Mouse (Mus musculus) testis, adult 2 months (tissue): Measurements from ENCODE around the gene Sez6l. TPM values are rescaled to one million over a fixed set of nuclear protein-coding genes. Genes with fewer than 3 reads are reported as not detected.
A peak's percentile ranks its signal among the peaks of the same experiment; 100 is the strongest.

Experiments
- H3K27ac ChIP-seq: fragments of 200-500 bp; 2 replicates; pipeline ENCODE4 v1.5.1; 2012; ENCODE audit warnings: low read depth, low read length; ENCODE audit not compliant: control insufficient read depth, insufficient read depth
- H3K27me3 ChIP-seq: fragments of 200-500 bp; 2 replicates; pipeline ENCODE4 v1.6.1; 2012; ENCODE audit warnings: mild to moderate bottlenecking, low read length, moderate library complexity; ENCODE audit not compliant: control insufficient read depth, insufficient read depth
- H3K36me3 ChIP-seq: fragments of 200-500 bp; 2 replicates; pipeline ENCODE4 v1.6.1; 2012; ENCODE audit warnings: mild to moderate bottlenecking, low read length; ENCODE audit not compliant: control insufficient read depth, insufficient read depth
- H3K4me1 ChIP-seq: fragments of 200-500 bp; 2 replicates; pipeline ENCODE4 v1.6.1; 2012; ENCODE audit warnings: low read length; ENCODE audit not compliant: control insufficient read depth, insufficient read depth
- H3K4me3 ChIP-seq: fragments of 200-500 bp; 2 replicates; pipeline ENCODE4 v1.5.1; 2012; ENCODE audit warnings: low read depth, mild to moderate bottlenecking, low read length, moderate library complexity, mixed read lengths; ENCODE audit not compliant: control insufficient read depth
- CTCF ChIP-seq: fragments of 200-500 bp; IDR thresholded peaks from 2 replicates; pipeline ENCODE4 v1.5.1; 2012; ENCODE audit warnings: low read depth, mild to moderate bottlenecking, inconsistent platforms, low read length, moderate library complexity; ENCODE audit not compliant: control insufficient read depth, insufficient read depth, insufficient replicate concordance
- POLR2A ChIP-seq: fragments of 200-500 bp; IDR thresholded peaks from 2 replicates; pipeline ENCODE4 v1.6.1; 2012; ENCODE audit warnings: low read depth, mild to moderate bottlenecking, inconsistent platforms, low read length, moderate library complexity; ENCODE audit not compliant: control insufficient read depth
- polyA plus RNA-seq: library from polyadenylated mRNA; depleted of rRNA; stranded (reverse); fragments of >200 nt; gene quantifications from 2 replicates; pipeline ENCODE4 v1.2.3, GENCODE M21; 2012

Sez6l gene
- polyA plus RNA-seq, 1 experiment, result 6.9 TPM

DNA sequence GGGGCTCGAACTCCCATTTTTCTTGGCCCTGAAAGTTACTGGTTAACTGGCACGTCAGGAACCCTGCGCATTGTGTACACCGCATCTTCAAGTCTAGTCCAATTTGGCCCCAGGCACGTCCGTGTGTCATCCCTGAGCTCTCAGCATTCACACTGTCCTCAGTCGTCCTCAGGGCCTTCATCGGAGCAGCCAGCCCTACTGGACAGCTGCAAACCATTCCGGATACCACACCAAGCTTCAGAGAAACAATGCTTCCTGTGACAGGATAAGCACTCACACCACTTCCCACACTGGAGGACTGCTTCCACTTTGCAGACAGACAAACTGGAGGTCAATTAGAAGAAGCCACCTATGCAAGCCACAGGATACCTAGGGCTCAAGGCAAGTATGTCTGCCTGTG lies 123.9 kb downstream of the Sez6l start:
- no peaks in the 10 kb centered on the region for H3K27me3 ChIP-seq
- peaks cover 9% of the 10 kb centered on the region for H3K4me1 ChIP-seq
- TF ChIP-seq POLR2A (no peak), CTCF (no peak)
- no peaks in the 10 kb centered on the region for H3K36me3 ChIP-seq
- no peak overlapping the region for H3K27ac ChIP-seq
- H3K4me3 ChIP-seq, result no peak overlapping the region

DNA sequence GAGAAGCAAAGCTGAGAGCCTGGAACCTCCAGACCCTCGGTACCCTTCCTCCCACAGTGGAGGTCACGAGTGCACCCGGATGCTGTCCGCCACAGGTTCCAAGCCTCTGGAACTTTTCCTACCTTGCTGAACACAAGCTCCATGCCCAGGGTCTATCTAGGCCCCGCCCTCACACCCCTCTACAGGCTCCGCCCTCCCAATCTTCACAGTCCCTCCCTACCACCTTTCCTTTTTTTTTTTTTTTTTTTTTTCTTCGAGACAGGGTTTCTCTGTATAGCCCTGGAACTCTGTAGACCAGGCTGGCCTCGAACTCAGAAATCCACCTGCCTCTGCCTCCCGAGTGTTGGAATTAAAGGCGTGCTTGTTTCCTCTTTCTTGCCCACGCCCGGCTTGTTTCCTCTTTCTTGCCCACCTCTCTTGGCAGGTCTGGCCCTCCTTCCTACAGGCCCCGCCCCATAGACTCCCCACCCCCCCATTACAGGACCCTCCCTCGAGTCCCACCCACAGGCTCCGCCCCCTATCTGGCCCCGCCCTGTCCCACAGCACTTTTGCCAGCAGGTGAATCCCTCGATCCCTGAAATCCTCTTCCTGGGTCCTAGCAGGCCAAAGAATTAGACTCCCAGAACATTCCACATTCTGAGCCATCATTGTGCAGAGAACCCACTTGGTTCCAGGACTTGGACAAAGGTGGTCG lies 128.1 kb downstream of the Sez6l start, which contains the start of gene Gm6588:
Gm6588 (plus strand) TSS at position 680 of the 694 bp plus-strand sequence.
- Histone ChIP-seq H3K4me1 (peaks cover 9% of the 10 kb centered on the region), H3K4me3 (peak within 1 kb of the TSS; percentile 80), H3K36me3 (no peaks in the 10 kb centered on the region), H3K27ac (no peak within 1 kb of the TSS), H3K27me3 (no peaks in the 10 kb centered on the region)
- TF ChIP-seq CTCF (no peak), POLR2A (no peak)

DNA sequence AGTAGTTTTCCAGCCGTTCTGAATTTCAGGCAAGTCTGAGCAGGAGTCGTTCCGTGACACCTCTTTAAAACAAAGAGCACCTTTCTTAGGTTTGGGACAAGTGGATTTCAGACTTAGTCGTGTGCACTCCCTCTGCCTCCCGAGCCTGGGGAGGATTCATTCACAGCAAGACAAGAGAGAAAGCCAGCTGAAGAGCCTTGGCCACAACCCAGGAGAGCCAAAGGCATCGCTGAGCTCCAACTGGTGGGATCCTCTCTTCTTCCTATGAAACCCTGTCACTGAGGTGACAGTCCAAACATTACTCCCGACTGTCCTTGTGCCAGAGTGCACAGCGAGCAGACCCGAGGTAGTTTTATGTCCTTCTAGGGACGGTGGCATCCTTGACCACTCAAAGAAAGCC lies 138.4 kb downstream of the Sez6l start:
- no peaks in the 10 kb centered on the region for H3K27me3 ChIP-seq
- H3K4me3 ChIP-seq, result no peak overlapping the region
- no peaks in the 10 kb centered on the region for H3K36me3 ChIP-seq
- TF ChIP-seq CTCF (no peak), POLR2A (no peak)
- H3K27ac ChIP-seq, result no peak overlapping the region
- no peaks in the 10 kb centered on the region for H3K4me1 ChIP-seq

DNA sequence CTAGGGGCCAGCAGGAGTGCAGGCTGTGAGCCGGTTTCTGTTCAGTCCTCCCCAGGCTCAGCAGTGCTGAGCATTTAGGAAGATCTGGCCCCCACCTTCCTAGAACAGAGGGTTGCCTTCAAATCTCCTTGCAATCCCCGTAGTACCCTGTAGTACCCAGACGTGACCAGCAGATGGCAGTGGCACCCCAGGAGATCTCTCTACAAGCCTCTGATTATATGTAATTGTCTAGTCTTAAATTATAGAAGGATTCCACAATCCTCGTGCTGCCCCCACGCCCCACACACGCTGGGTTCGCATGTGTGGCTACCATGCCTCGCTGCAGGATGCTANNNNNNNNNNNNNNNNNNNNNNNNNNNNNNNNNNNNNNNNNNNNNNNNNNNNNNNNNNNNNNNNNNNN lies 144.0 kb downstream of the Sez6l start:
- H3K4me3 ChIP-seq, result no peak overlapping the region
- TF ChIP-seq POLR2A (no peak), CTCF (peak; percentile 61; the same call in 1 of the 2 replicates)
- H3K27me3 ChIP-seq, result no peaks in the 10 kb centered on the region; the same call in 1 of the 2 replicates
- H3K4me1 ChIP-seq, result peaks cover 4% of the 10 kb centered on the region; the same call in 1 of the 2 replicates
- no peak overlapping the region for H3K27ac ChIP-seq
- no peaks in the 10 kb centered on the region for H3K36me3 ChIP-seq

DNA sequence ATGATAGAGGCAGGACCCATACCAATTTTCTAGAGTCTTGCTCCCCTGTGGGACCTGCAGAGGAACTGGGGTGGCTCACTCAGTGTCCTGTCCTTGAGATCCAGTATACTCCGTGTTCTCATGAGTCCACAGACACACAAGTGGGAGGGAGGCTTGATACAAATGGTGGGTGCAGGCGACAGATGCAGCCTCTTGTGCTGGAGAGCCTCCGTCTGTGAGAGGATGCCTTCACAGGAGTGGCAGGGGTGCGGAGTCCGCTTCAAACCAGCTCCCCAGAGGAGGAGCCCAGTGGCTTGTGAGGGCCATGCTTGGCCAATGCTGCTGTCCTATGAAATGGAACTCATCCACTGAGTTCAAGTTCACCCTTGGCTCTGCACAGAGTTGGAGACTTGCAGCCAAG lies 145.0 kb downstream of the Sez6l start:
- Histone ChIP-seq H3K4me3 (no peak overlapping the region), H3K4me1 (peaks cover 4% of the 10 kb centered on the region; the same call in 1 of the 2 replicates), H3K27ac (no peak overlapping the region), H3K27me3 (no peaks in the 10 kb centered on the region; the same call in 1 of the 2 replicates), H3K36me3 (no peaks in the 10 kb centered on the region)
- no peak for TF ChIP-seq CTCF
- no peak for TF ChIP-seq POLR2A

DNA sequence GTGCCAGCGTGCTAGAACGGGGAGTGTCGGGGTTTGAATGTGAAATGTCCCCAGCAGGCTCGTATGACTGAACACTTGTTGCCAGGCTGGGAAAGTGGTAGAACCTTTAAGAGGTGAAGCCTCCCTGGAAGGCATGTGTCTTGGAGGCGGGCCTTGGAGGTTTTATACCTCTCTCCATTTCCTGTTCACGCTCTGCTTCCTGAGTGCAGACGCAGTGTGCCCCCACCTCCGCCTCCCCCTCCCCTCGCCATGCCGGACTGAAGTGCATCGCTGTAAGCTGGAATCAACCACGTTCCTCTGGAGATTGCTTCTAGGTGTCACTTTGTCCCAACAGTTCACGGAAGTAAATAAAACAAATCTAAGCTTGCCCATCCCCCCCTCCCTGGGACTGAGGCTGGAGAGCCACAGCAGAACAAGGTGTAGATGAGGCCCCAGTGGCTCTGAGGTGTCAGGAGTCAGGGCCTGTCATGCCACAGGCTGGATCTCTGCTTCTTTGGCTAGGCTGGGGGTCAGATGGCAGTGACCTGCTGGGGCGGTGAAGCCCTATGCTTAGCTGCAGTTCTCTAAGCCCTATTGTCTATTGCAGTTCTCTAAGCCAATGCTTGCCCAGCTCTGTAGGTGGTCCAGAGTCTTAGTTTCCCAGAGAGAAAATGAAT lies 145.7 kb downstream of the Sez6l start:
- Histone ChIP-seq H3K4me3 (no peak overlapping the region), H3K4me1 (peaks cover 4% of the 10 kb centered on the region; the same call in 1 of the 2 replicates), H3K27ac (no peak overlapping the region)

DNA sequence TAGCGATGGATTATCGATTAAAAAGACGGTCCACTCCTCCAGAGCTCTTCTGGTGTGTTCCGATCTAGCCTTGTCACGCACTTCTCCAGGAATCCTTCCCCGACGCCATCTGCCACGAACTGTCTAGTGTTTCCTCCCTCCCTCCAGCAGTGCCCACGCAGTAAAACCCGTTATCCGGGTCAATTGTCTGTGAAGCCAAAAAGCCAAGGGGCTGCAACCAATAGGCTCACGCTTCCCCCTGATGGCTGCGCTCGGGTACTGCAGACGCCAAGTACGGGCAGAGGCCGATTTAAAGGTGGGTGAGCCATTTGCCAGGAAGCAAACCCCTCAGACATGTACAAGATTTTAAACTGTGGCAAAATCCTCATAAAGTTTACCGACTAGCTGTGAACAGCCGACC lies 148.0 kb downstream of the Sez6l start:
- TF ChIP-seq CTCF, result peak; percentile 67; the same call in 1 of the 2 replicates
- no peak for TF ChIP-seq POLR2A
- no peaks in the 10 kb centered on the region for H3K36me3 ChIP-seq
- peaks cover 4% of the 10 kb centered on the region; the same call in 1 of the 2 replicates for H3K4me1 ChIP-seq
- no peaks in the 10 kb centered on the region; the same call in 1 of the 2 replicates for H3K27me3 ChIP-seq
- no peak overlapping the region for H3K27ac ChIP-seq
- H3K4me3 ChIP-seq, result no peak overlapping the region

More for the DNA sequence above, 145.7 kb downstream of the Sez6l start:
- no peak for TF ChIP-seq CTCF
- no peak for TF ChIP-seq POLR2A
- H3K36me3 ChIP-seq, result no peaks in the 10 kb centered on the region
- no peaks in the 10 kb centered on the region; the same call in 1 of the 2 replicates for H3K27me3 ChIP-seq
